Mouse (Mus musculus) heart, postnatal 14 days (tissue): ENCODE results near the gene Rala. TPM values are rescaled to one million over a fixed set of nuclear protein-coding genes. Genes with fewer than 3 reads are reported as not detected.

Experiments used
- DNase-seq, 2 experiments: peaks; one replicate each; pipeline ENCODE4 v3.0.0; 2021 to 2022
- intact Hi-C: fragments of 180-260 bp; cut with DNase I; formaldehyde crosslinking; loops from one replicate; pipeline ENCODE4 v1.15.1; 2025
- total RNA-seq, 2 experiments: library from RNA; stranded (reverse); gene quantifications; 2 replicates each; pipeline ENCODE4 v1.2.3; 2021

The Rala gene
- total RNA-seq, 2 experiments from 2014 or later: 38.4 to 41.7 TPM

DNA sequence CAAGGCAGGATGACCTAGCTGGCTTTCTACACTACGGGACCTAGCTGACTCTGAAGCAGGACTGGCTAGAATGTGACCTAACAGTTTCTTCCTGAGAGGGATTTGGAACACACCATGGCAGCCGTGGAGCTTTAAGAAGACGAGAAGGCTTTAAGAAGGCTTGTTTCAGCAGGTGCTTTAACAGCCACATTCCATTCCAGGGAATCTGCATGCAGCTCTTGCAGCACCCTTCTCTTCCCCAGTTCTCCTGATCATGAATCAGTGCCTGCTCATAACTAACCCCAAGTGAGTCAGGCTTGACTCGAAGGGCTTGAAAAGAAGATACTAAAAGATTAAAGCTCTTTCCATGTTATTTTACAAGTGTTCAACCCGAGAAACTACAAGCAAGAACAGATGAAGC is 43.4 kb downstream of the Rala start:
- intact Hi-C loops: no loop called here
- DNase-seq: no peak

DNA sequence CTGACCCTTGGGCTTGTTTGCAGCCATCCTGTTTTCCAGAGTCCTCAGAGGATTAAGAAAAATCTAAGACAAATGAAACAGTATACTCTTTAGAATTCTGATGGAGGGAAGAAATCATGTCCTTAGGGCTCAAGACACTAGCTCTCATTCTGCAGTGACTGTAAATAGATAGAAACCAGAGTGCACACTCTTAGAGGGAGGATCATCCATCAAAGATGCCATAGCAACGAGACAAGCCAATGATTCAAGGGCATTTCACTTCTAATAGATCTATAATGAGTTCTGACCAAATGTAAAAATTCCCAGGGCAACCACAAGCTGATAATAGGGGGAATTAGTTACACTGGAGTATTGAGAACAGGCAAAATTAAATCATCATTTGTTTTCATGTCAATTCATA is 47.0 kb downstream of the Rala start:
- intact Hi-C loops: no loop called here
- no peak for DNase-seq

DNA sequence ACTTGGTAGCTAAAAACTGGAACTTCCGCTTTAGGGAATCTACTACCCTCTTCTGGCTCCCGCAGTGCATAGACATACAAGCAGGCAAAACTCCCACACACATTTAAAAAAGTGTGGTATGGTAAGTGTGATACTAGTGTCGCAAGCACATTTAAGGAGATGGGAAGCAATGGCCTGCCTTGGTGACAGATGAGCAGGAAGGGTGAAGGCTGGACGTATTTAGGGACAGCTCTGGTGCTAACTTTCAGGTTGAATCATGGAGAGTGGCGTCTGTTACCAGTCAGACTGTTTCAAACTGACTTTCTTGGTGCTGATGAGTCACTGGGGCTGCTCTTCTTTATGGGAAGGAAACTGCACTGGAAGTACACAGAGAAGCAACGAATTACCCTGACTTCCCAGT is 52.5 kb downstream of the Rala start:
- intact Hi-C loops: no loop called here

DNA sequence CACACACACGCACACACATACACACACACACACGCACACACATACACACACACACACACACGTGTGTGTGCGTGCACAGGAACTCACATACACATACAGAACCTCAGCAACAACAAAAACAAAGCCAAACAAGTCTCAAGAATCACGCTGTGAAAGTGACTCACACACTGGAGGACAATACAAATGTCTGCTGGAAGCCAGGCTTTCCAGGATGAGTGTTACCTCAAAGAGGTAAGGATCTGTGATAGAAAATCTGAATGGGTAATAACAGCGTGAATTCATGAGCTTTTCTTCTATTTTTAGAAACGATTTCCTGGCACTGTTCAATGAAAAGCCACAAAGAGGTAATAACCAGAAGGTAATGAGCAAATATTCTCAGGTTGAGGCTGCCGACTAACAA is 59.8 kb downstream of the Rala start:
- DNase-seq: no peak
- intact Hi-C loops: no loop called here

More for the DNA sequence above, 52.5 kb downstream of the Rala start:
- DNase-seq: no peak

DNA sequence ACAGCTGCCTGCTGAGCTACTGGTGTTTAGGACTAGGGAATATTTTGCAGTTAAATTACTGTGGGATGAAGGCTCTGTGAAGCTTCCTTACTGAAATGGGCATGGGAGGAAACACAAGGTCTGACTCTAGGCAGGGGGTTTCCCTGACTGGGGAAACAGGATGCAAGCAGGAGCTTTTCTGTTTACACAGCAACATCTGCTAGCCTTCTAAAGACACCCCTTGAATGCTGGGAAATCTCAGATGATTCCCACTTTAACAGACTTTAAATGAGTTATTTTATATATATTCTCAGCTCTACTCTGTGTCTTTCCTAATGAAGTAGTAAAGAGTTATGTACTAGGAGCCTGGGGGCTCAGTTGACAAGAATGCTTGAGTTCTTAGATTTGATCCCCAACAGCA is 65.0 kb downstream of the Rala start:
- intact Hi-C loops: no loop called here
- DNase-seq: no peak

- DNase-seq: no peak
- intact Hi-C loops: no loop called here
Observed at GRCm38 (mm10) chr13:17866741-17867140, 77.3 kb downstream of the Rala start.

DNA sequence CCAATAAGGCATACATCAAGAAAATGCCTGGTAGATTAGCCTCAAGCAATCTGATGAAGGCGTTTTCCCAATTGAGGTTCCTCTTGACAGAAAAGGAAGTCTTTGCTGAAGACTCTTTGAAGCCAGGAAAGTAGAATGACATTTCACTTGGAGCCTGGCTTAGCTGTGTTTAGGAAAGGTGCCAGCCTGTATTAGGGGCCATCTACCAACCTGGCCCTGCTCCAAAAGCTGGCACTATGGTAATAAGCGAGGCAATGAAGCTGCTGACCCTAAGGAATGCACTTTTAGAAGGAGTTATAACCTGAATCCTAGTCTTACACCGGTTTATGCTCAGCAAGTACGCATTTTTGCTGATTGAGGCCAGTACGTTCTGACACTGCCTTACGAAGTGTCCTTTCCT is 83.5 kb downstream of the Rala start:
- intact Hi-C loops: no loop called here
- no peak for DNase-seq

DNA sequence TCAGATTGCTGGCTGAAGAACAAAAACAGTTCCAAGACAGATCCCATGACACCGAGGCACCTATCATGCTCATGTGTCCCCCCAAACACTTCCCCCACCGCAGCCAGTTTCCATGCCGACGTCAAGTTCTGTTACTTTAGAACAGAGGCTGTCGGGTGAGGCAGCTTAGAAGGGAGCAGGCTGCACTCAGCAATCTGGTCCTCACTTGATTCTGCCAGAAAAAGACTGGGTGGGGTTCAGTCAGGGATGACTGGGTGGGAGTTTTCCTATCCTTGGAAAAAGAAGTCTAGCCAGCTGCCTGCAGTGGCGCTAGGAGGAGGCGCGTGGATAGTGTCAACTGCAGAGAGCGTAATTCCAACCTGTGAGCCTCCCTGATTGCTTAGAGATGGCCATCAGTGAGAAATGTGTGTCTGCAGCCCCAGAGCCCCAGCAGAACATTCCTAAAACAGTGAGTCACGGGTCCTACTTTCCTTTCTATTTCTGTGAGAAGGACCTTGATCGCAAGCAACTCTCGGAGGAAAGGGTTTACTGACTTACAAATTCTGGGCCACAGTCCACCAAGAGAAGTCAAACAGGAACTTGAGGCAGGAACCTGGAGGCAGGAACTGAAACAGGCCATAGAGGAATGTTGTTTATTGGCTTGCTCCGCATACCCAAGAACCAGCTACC is 84.5 kb downstream of the Rala start:
- DNase-seq: peak in 1 of 2 experiments; percentile 8
- intact Hi-C loops: no loop called here

DNA sequence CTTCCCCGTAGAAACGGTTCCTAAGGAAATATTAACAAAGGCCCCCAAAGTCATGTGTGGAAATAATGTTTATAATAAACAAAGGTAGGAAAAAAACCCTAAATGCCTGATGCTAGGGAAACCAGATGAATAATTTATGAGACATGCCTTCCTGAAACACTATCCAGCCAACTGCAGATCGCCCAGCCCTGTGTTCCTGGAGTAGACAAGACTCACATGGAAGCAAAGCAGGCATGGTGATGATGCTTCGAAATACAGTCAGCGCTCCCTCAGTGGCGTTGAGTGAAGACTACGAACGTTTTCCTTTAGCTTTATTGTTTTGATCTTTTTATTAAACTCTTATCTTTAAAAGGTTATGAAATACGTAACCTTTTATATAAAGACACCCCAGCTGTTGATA is 87.0 kb downstream of the Rala start:
- no peak for DNase-seq
- intact Hi-C loops: no loop called here

- intact Hi-C loops: no loop called here
- no peak for DNase-seq
Observed at GRCm38 (mm10) chr13:17855492-17856138, 88.4 kb downstream of the Rala start.

DNA sequence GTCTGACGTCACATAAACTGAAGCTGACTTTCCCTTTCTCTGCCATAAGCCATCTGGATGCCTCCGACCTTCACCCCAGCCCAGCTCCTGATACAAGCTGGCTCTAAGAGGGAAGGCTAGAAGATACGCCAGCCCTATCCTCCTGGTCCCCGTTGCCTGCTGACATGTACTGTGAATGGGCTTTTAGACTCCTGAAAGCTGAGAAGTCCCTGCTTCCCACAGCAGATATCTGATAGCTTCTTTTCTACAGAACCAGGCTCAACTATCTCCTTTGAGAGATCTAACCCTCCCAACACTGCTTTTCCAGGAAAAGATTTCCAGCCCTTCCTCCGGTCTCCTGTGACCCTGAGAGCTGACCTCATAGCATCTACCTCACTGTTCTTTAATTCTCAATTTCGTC is 89.3 kb downstream of the Rala start:
- intact Hi-C loops: no loop called here

GRCm38 (mm10) chr13:17843336-17843735 is 100.7 kb downstream of the Rala start:
- DNase-seq: no peak
- intact Hi-C loops: no loop called here

More for the DNA sequence above, 89.3 kb downstream of the Rala start:
- no peak for DNase-seq

DNA sequence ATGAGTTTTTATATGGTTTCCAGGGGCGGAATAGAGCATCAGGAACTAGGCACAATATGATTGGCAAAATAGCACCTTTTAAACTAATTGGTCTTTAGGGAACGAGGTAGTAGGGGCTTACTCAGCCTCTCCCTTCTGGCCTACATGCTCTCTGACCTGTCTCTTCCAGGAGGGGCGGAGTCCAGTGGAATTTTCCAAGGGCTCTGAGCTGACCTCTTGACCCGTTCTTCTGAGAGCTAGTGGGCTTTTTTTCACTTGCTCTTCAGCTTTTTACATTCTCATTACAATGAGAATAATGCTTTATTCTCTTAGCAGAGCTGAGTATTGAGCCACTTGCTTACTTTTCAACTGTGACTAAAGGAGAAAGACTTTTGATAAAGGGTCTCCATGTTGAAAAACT is 101.3 kb downstream of the Rala start:
- no peak for DNase-seq
- intact Hi-C loops: no loop called here

DNA sequence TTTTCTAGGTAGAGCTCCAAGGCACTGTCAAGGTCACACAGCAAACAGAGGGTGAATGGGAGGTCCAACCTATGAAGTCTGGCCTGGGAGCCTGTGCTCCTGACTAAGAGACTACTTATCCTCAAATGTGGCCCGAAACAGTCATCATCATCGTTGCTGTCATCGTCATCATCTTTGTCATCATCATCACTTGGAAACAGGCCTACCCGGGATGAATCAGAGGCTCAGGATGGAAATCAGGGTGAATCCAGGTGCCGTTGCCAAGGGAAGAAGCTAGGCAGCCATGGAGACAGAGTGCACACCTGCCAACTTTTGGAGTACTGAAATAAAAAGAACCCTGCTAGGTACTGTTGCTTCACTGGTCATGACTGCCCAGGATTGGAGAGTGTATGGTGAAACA is 104.9 kb downstream of the Rala start:
- intact Hi-C loops: loop anchor here (5.0 to 10.0 kb wide), 2 partner anchors 336 to 973 kb away; no protein-coding TSS in a partner anchor
- no peak for DNase-seq

GRCm38 (mm10) chr13:17838484-17838851 is 105.6 kb downstream of the Rala start:
- intact Hi-C loops: loop anchor here (5.0 to 10.0 kb wide), 2 partner anchors 336 to 974 kb away; no protein-coding TSS in a partner anchor
- peak; percentile 69 to 80 for DNase-seq

GRCm38 (mm10) chr13:17837610-17838483 is 106.2 kb downstream of the Rala start:
- DNase-seq: peak; percentile 25 to 57
- intact Hi-C loops: loop anchor here (1.0 to 10.0 kb wide), 4 partner anchors 92 to 974 kb away; no protein-coding TSS in a partner anchor

DNA sequence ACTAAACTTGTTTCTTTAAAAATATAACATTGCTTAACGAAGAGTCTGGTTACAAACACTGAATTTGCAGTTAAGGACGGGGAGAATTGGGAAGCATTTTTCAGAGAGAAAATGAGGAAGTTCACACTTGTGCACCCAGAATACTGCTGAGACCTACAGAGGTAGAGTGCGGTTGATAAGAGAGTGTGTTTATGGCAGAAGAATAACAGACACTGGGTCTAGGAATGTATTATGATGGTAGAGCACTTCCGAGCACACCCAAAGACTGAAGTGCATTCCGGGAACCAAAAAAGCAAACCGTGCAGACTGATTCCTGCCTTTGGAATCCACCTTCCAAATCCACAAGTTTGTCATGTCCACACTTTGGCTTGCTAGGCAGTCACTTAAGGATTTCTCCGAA is 107.2 kb downstream of the Rala start:
- intact Hi-C loops: loop anchor here (1.0 to 10.0 kb wide), 4 partner anchors 91 to 975 kb away; no protein-coding TSS in a partner anchor
- no peak for DNase-seq

- intact Hi-C loops: loop anchor here (10.0 kb wide), 1 partner anchor 342 kb away; no protein-coding TSS in a partner anchor
- DNase-seq: no peak
Observed at GRCm38 (mm10) chr13:17832940-17833339, 111.1 kb downstream of the Rala start.
